Mouse (Mus musculus) cerebellum, postnatal 4 days (tissue): ENCODE results near the gene Atp6v1g3.

Experiments
- DNase-seq, 2 experiments: peaks; one replicate each; pipeline ENCODE4 v3.0.0; 2022; ENCODE audit warnings: low spot score in 2 of 2, mixed read lengths in 1 of 2

Gene Atp6v1g3

DNA sequence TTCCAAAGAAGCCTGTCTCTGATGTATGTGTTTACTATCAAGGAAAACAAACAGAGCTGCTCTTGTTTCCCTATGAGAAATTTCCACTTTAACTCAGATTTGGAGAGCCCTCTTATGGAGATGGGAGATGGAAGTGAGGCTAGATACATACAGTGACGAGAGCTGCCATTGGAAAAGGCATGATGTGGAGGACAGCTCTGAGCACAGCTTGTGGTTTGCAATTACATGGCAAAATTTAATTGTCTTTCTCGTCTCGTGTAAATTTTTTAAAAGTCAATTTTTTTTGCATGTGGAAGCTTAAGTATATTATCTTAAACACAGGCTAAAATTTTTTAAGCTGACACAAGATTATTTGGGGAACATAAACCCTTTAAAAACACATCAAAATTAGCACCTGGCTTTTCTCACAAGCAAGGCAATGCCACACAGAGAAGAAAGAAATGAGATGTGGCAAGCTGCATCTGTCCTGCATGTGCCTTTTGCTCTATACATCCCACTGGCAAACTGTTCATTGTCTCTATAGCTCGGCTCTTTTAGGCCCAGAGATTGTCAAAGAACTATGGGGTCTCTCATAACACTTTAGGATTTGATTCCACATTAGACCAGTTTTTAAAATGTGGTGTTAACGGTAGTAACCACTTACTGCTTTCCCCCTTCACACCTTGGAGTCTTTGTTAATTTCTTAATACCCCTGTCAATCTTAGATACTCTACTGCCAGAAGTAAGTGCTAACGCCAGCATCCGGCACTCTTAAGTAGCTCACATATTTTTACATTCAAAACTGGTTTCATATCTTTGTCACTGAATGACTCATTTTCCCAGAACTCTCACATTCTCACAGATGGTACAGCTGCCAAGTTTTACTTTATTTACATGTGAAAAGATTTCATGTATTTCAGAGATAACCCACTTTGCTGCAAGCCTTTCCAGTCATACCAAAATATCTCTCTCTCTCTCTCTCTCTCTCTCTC, 16.2 kb downstream of the Atp6v1g3 start:
- DNase-seq = no peak

DNA sequence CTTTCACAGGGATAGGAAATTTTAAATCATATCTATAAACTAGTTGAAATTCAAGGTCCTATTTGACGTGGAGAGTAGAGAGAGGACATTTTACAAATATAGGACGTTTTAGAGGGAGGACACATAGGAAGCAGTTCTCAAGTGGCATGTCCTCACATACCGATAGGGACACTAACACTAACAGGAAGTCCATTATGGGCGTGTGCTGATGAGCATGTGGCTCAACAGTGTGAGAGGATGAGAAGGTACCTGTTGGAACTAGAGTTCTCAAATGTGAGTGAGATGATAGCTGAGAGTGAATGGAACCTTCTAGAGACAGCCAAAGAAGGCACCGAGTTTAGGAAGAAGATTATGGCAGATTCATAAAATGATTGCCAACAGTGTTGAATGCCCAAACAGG, 17.9 kb downstream of the Atp6v1g3 start:
- no peak for DNase-seq

DNA sequence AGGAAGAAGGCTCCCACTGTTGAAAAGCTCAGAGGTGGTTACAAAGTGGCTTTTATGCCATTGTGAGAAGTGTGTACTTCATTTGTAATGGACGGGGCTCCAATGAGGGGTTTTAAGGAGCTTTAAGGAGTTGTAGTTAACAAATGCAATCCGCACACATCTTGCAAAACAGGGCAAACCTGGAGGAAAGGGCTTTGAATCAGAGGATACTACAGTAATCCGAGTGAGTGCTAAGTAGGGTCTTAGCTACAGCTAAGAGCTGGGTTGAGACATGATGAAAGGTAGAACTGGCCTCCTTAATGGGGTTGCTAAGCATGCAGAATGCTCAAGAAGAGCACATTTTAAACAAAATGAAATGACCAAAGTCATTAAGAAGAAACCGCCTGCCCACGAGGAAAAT, 20.9 kb downstream of the Atp6v1g3 start:
- DNase-seq = no peak

DNA sequence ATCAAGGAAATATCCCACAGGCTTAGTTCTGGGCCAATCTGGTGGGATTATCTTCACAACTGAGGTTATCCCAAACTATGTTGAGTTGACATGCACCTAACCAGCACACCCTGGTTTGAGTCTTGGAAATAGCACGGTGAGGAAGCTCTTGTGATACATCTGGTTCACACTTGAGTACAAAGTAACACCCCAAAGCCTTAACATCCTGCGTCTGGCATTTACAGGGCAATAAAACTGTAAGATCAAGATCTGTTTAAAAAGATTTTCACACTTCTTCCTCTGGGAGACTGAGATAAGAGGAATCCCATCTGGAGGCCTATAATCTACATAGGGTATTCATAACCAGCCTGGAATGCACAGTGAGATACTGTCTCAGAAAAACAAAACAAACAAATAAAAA, 24.6 kb downstream of the Atp6v1g3 start:
- DNase-seq = no peak

GRCm38 (mm10) chr1:138299576-138299975, 26.0 kb downstream of the Atp6v1g3 start:
- DNase-seq = no peak

- DNase-seq = no peak
These were observed 28.4 kb downstream of the Atp6v1g3 start for GRCm38 (mm10) chr1:138301920-138302319.

DNA sequence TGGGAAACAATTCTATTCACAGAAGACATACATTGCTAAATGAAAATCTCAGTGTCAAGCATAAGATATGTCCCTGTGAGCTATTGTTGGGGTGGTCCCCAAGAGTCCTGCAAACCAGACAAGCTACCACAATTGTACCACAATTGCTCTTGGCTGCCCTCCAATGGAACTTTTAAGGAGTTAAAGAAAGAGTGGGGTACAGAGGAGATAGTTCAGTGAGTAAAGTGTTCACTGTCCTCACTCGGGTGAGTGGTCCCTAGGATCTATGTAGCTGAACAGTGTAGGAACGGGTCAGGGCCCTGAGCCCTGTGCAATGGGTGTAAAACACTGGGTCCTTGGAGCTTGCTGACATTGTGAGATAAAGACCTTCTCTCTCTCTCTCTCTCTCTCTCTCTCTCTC, 29.2 kb downstream of the Atp6v1g3 start:
- no peak for DNase-seq

GRCm38 (mm10) chr1:138303296-138303695, 29.8 kb downstream of the Atp6v1g3 start:
- no peak for DNase-seq

DNA sequence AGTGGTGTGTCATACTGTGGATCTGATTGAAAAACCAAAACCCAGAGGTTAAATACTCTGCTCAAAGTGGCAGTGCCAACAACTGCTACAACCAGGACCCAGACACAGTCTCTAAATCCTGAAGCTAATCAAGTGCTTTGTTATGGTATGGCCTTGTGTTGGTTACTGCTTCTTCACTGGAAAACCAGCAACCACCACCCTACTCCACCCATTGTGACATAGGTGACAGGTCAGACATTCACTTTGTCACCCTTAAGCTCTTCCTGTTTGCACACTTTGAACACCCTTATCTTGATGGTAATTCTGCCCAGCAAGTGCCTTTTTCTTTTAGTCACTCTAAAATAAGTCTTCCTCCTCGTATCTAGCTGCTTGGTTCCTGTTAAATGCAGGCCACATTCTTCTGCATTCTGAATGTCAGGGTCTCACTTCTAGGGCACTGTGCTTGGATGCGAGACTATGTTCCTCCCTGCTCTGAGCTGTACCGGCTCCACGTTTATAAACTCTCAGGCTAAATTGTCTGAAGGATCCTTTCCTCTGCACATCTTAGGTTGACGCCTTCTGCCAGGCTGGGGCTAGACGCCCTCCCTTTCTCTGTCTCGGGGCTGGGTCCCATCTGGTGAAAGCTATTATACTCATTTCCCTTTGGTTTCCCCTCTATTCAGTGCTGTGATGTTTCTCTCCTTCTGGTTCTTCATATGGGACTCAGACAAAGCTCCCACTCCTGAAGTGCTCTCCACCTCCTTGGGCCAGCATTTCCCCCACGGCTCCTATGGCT, 30.8 kb downstream of the Atp6v1g3 start:
- no peak for DNase-seq

- DNase-seq = no peak
These were observed 49.1 kb downstream of the Atp6v1g3 start for GRCm38 (mm10) chr1:138322657-138323056.

DNA sequence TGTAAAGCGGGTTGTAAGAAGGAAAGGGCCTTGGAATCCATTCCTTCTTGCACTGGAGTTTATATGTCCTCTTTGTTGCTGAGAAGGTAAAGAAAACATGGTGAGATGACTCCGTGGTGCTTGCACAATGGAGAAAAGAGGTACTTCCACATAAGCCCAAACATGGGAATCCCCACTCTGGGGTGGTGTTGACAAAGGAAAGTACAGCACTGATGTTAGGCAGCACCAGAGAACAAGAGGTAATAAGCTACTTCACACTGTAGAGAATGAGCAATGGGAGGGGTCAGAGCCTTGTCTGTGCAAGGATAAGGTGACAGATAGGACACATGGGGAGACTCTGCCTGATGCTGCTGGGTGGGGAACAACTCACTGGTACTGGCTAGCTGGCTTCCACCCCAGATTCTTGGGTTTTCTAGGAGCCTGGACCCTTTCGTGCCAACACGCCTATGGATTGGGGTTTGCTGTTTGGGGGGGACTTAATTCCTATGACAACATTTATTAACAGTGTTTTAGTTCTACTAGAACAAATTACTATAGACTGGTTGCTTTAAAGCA, 49.6 kb downstream of the Atp6v1g3 start:
- DNase-seq = no peak

DNA sequence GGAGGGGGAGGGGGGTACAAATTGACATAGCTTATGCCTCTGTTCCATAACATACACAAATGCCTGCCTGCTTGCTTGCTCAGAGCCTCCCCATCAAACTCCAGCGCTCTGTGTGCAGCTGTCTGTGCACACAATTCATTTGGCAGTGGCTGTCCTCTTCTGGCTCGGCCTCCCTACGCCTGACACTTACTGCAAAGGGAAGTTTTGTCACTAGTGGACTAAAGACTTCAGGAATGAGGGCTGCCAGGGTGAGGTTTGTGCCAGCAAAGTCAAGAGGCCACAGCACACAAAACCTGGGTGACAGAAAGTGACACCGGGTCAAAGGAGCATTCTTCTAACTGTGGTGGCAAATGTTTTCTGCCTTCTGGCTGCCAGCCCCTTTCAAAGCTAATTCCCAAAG, 52.6 kb downstream of the Atp6v1g3 start:
- peak in 1 of 2 experiments; percentile 37 for DNase-seq

GRCm38 (mm10) chr1:138326566-138326965, 53.0 kb downstream of the Atp6v1g3 start:
- DNase-seq = no peak

DNA sequence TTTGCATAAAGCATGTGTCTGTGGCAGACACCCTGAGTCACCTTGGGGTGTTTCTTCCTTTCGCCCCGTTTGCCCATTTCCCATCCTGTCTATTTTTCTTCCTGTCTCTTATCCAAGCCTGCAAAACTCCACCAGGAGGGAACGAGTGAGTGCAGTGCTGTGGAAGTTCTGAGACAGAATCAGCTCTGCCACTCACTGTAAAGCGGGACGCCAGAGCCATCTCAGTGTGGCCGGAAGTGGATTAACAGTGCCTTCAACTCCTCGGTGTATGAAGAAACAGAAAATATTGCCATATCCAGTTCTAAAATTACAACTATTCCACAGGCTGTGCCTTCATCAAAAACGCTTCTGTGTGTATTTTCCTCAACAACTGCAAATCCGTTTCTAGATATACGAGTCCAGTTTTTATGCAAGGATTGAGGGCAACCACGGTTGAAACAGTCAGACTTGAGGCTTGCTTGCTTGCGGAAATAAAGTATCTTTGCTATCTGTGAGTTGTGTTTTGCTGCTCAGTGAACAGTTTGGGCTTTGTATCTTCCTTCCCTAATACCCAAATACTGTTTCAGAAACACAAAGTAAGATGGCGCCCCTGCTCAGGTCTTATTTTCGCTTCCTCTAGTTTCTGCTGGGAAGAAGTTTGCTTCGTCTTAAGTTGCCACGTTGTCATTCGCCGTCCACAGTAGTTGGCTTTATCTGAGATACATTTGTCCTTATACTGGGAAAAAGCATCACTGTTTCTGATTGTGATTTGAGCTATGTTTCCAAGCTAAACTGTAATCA, 54.1 kb downstream of the Atp6v1g3 start:
- no peak for DNase-seq

DNA sequence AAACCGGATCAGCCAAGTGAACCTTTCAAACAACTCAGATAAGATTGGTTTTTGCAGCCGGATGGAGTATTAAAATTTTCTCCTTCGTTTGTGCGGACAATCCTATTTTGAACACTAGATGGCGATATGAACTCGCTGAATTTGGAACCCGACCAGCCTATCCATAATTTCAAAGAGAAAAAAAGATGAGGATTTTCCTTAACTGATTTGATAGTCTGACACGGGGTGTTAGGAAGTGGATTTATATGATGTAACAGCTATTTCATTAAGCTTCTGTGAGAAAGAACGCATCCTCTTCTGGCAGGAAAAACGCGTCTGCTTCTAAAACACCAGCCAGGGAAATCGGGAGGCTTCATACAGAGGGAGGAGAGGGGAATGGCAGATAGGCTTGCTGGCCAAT, 54.8 kb downstream of the Atp6v1g3 start:
- DNase-seq = peak in 1 of 2 experiments; percentile 26

GRCm38 (mm10) chr1:138330556-138330955, 57.0 kb downstream of the Atp6v1g3 start:
- DNase-seq = no peak

- no peak for DNase-seq
These were observed 58.1 kb downstream of the Atp6v1g3 start for GRCm38 (mm10) chr1:138331596-138331995.

- DNase-seq = no peak
These were observed 61.2 kb downstream of the Atp6v1g3 start for GRCm38 (mm10) chr1:138334701-138335100.

DNA sequence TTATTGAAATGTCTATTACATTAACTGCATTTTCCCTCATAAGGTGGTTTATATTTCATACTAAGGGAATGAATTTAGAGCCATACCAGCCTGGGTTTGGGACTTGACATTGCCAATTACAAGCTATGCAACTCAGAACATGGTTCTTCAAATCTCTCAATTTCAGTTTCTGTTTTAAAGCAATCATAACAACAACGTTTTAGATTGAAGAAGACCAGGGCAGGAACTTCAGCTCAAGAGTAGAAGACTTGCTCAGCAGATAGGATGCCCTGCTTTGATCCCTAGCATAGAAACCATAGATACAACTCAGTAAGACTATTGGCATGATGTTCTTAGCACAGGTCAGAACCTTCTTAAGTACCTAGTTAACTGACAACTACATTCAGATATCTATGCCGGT, 63.9 kb downstream of the Atp6v1g3 start:
- DNase-seq = no peak
